Mouse (Mus musculus) cerebellum, adult 18-20 months (tissue): ENCODE measurements around the gene Abl2.

ENCODE experiments used
- DNase-seq, 2 experiments: peaks; one replicate each; pipeline ENCODE4 v3.0.0; 2021

Abl2 gene

GRCm38 (mm10) chr1:156585512-156585911 lies 26.9 kb downstream of the Abl2 start:
- no peak for DNase-seq

DNA sequence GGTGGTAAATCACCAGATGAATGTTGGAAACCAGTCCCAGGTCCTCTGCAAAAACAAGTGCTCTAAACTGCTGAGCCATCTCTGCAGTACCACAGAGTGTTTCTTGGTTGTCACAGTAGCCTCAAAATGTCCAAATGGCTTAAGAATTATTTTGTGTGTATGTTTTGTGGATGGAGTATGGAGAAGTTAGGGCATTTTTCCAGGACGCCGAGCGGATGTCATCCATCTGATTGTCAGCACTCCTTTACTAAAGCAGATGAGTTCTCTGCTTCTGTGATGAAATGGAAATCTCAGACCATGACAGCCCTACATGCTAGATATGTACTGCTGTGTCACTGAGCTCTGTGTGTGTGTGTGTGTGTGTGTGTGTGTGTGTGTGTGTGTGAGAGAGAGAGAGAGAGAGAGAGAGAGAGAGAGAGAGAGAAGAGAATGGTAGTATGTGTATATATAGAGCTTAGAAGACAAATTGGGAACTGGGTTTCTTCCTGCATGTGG lies 31.3 kb downstream of the Abl2 start:
- no peak for DNase-seq

- DNase-seq = no peak
Measured at GRCm38 (mm10) chr1:156590357-156590756, 31.8 kb downstream of the Abl2 start.

GRCm38 (mm10) chr1:156593267-156593666 lies 34.7 kb downstream of the Abl2 start:
- no peak for DNase-seq

DNA sequence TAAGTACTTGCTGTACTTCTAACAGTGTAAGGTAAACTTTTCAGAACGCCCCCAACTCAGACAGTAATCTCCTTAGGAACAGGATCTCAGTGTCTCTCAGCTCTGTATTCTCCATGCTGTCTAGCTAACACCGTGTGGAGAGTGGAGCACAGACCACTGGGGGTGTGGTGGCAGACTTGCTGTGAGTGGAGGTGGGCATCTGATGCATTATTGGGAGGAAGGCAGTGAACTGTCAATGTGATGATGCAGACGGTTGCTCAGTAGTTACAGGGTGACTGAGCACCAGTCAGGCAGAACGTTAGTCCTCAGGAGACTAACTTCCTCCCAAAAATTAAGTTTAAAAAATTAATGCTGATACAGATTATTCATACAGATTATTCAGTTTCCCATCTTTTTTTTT lies 38.5 kb downstream of the Abl2 start:
- no peak for DNase-seq

DNA sequence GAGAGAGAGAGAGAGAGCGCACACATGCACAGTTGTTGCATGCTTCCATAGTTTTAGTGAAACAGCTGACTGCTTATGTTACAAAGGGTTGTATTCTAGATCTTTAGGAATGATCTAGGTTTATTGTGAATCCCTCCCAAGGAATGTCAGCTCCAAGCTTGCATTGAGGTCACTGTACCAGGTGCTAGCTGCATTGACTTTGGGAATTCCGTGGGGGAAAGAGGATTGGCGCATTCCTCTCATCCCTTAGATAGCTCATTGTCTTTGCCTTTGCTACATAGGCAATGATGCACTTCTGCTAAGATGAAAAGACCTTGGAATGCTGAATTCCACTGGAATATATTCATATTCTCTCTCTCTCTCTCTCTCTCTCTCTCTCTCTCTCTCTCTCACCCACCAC lies 44.0 kb downstream of the Abl2 start:
- no peak for DNase-seq

DNA sequence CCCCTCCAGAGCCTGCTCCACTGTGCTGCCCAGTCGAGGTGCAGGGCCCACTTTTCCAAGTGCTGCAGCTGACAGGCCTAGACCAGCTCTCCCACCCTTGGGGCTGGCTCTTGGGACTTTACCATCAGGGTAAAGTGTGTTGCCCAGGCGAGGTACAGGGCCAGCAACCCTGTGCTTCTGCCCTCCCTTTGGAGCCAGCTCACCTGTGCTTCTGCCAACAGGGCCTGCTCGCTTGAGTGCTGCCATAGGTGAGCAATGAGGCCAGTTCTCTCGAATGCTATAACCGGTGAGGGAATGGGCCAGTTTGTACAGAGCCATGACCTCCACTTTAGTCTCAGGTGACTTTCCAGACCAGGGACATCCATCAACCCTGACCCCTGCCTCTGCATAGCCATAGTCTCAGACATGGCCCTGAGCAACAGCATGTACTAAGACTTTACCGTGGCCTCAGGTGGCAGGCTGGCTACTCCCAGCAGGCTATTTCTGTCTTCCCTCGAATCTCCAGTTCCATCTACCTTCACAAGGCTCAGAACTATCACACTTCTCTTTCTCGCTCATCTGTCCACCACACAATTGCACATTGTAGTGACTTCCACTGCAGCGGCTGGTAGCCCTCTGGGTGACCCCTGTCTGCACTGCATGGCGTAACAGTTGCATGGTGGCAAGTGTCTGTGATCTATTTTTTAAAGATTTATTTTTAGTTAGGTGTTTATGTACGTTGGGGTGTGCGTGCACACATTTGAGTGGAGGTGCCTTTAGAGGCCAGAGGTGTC lies 46.7 kb downstream of the Abl2 start:
- DNase-seq = peak; percentile 46 to 56

DNA sequence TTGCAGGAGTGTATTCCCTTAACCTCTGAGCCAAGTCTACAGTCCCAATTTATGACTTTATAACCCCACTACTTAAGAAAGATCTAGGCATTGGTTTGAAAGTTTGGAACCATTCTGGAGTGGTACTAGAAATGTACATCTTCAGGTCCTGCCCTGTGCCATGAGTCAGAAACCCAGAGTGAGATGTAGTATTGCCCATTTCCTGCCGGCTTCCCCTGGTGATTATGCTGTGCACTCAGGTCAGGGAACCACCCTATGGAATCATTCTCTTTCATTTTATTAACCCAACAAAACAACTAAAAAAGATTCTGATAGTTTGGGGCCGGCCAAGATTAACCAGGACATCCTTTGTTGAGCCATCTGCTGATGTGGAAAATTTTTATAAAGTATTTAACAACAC lies 47.4 kb downstream of the Abl2 start:
- no peak for DNase-seq

DNA sequence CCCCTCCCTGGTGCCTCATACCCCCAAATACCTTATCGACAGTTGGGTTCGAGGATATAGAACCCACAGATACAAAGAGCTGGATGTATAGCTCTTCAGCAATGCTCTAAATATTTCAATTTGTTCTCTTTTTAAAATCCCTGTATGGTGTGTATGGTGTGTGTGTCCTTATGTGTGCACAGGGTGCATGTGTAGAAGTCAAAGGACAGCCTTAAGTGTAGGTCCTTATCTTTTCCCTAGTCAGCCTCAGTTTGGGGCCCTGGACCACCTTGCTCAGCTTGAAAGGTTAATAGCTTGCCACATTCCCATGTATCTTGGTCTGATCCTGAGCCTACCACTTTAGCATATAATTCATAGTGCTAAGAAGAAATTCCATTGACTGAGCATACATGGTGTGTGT lies 49.9 kb downstream of the Abl2 start:
- no peak for DNase-seq

DNA sequence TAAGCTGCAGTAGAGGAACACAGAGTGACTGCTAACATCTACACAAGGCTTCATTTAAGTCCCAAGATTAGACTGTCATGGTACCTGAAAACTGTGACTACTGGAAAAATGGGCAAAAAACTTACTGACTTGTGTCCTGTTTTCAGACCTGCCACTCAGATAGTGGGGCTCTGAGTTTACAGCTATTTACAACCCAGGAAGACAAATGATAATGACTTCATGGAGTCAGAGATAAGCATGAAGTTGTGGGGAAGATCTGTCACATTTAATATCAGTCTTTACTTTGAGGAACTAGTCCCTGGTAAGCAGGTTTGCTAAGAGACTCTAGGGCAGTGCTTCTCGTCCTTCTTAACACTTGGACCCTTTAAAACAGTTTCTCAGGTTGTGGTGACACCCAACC lies 51.7 kb downstream of the Abl2 start:
- DNase-seq = no peak

- DNase-seq = peak; percentile 52 to 56
Measured at GRCm38 (mm10) chr1:156613855-156614530, 55.4 kb downstream of the Abl2 start.

GRCm38 (mm10) chr1:156614710-156615109 lies 56.1 kb downstream of the Abl2 start:
- no peak for DNase-seq

DNA sequence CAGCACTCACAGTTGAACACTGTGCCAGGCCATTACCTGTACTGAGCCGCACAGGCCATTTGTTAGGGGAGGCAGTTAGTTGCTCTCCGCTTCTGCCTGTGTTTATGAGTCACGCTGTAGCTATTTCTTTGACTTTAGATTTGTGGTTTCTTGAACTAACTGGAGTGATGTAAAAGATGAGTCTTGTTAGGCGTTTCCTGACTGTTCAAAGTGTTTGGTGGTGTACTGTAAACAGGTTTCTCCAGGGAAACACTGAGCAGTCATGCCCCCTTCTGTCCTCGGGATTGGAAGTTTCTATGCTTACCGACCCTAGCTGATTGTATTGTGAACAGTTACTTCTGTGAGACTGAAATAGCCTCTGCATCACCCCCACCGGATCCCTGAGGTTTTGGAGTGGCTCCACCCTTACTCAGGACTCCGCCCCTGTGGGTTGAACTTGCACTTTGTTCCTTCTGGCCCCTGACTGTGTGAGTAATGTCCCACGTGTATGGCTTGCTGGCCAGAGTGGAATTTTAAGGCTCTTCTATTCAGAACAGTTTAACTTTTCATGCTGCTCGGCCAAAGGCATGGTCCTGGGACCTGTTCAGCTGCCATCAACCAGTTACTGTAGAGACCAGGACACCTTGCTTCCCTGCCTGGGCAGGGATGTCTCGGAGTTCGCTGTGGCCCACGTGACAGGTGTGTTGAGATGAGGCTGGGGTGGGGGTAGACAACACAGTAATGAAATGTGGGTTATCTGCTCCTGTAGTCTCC lies 57.0 kb downstream of the Abl2 start:
- peak in 1 of 2 experiments; percentile 21 for DNase-seq

- DNase-seq = no peak
Measured at GRCm38 (mm10) chr1:156616989-156617598, 58.5 kb downstream of the Abl2 start.

- no peak for DNase-seq
Measured at GRCm38 (mm10) chr1:156617811-156618210, 59.2 kb downstream of the Abl2 start.

GRCm38 (mm10) chr1:156620292-156620909 lies 61.8 kb downstream of the Abl2 start:
- no peak for DNase-seq

DNA sequence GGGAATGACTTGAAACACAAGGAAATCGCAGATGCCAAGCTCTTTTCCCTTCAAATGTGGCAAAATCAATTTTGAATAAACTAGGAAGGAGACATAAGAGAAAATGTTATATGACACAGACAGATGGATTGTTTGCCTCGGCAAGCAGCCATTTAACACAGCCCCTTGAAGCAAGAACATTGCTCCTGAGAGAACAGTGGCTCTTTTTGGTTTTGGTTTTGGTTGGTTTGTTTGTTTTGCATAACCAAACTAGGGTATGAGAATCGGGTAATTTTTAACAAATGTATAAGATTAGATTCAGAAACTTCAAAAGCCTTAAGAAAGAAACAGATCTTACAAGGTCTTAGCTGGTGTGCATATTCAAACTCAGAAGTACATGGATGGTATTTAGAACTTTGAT lies 62.4 kb downstream of the Abl2 start:
- no peak for DNase-seq

DNA sequence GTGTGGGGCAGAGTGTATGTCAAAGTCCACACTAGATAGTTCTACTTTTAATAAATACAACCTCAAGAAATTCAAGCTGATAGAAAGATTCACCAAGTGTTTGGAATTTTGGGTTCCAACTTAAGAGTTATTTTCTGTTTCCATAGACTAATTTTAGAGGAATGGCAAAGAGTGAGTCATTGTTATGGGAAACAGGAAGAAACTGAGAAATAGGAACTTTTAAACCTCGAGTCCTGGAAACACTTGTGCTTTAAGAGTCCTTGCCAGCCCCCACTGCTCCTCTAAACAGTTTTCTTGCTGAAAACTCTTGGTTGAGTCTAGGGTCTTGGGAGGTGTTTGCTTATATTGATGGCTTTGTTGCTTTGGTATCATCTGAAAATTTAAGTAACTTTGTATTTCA lies 65.6 kb downstream of the Abl2 start:
- DNase-seq = no peak

DNA sequence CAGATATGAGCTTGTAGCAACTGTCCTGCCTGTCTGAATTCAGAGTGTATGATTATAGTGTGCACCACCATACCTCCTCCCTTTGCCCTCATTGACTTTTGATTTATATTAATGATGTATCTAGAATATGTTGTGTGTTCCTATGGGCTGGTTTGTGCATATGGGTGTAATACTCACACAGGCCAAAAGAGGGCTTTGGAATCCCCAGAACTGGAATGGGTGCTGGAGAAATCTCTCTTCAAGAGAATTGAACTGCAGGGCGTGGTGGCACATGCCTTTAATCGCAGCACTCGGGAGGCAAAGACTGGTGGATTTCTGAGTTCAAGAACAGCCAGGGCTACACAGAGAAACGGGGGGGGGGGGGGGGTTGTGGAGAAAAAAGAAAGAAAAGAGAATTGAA lies 68.1 kb downstream of the Abl2 start:
- no peak for DNase-seq

GRCm38 (mm10) chr1:156629984-156630383 lies 71.4 kb downstream of the Abl2 start:
- no peak for DNase-seq

DNA sequence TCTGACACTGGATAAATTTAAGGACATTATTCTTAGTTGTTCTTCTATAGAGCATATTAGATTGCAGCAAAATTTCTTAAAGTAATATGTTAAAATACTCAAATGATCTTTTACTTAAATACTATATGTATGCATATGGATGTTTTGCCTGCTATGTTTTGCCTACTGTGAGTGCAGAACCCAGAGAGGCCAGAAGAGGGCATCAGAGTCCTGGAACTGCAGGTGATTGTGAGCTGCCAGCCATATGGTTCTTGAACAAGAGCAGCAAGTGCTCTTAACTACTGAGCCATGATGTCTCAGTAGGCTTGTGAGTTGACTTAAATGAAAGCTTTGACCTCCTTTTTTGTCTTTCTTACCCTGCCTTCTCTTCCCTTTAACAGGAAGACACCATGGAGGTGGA lies 72.4 kb downstream of the Abl2 start:
- no peak for DNase-seq

- peak; percentile 50 to 54 for DNase-seq
Measured at GRCm38 (mm10) chr1:156633095-156633494, 74.5 kb downstream of the Abl2 start.

- no peak for DNase-seq
Measured at GRCm38 (mm10) chr1:156635148-156635547, 76.6 kb downstream of the Abl2 start.
